Mouse (Mus musculus) spleen, adult 2 months (tissue): ENCODE results near the gene Slc22a2.

Source experiments
- CTCF ChIP-seq: fragments of 200-500 bp; IDR thresholded peaks from 2 replicates; pipeline ENCODE4 v1.5.1; 2011; ENCODE audit warnings: mild to moderate bottlenecking, inconsistent platforms; ENCODE audit not compliant: insufficient read depth, insufficient read length, insufficient replicate concordance; ENCODE audit errors: extremely low read depth
- POLR2A ChIP-seq: fragments of 200-500 bp; IDR thresholded peaks from 2 replicates; pipeline ENCODE4 v1.6.1; 2011; ENCODE audit warnings: low read depth, low read length, inconsistent platforms

DNA sequence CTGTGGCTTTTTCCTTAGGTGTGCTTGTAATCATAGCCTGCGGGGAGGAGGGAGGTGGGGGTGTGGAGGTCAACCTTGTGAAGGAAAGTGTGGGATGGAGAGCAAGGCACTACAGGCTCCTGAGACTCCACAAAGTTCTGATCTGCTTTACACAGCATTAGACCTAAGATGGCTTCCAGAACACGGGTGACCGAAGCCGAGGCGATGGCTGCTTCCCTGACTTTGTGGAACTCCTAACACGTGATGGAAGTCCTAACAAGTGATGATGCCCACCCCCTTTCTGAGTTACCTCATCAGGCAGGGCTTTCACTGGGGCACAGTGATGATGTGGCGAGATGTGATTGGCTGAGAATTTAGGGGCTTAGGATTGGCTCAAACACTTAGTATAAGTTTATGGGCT, 6.8 kb upstream of the Slc22a2 start:
- no peak for TF ChIP-seq POLR2A
- no peak for TF ChIP-seq CTCF
